ENCODE assay signal across 9 mouse cellular contexts in genomic region chr8:94954921-94955758, GRCm38 (mm10). TPM values are rescaled to one million over a fixed set of nuclear protein-coding genes. Genes with fewer than 3 reads are reported as not detected.
DNase-seq lines count a peak whose midpoint lies in the region; ATAC-seq lines count a peak whose summit lies in the region.
"Had no signal": no experiment of that assay in that cellular context is flagged by ENCODE, and none has a peak within 500 bp of the region (broad histone marks: within the 10 kb centered on the region; RNA-seq: fewer than 3 reads in every experiment).

No protein-coding gene starts in this region.

- no peaks in the 10 kb centered on the region for H3K36me3 ChIP-seq in forebrain, embryonic 15.5 days
- H3K36me3 ChIP-seq in forebrain, embryonic 12.5 days (replicated peaks), result no peaks in the 10 kb centered on the region
- H3K36me3 ChIP-seq in liver, embryonic 11.5 days (ENCODE audit: control insufficient read depth, insufficient read depth, low read length), result no peaks in the 10 kb centered on the region
- H3K36me3 ChIP-seq: neural tube, embryonic 12.5 days had no signal

- peak; percentile 49; the same call in 1 of the 2 replicates for ATAC-seq in forebrain, embryonic 15.5 days (replicated peaks)
- ATAC-seq in forebrain, embryonic 12.5 days (ENCODE audit: low FRiP score), result no peak
- peak; percentile 80 for ATAC-seq in liver, embryonic 11.5 days (replicated peaks; ENCODE audit: low FRiP score)

- H3K9ac ChIP-seq in forebrain, embryonic 15.5 days (replicated peaks), result no peak overlapping the region
- H3K9ac ChIP-seq in forebrain, embryonic 12.5 days, result no peak overlapping the region
- peak overlapping the region; percentile 64 for H3K9ac ChIP-seq in liver, embryonic 11.5 days (ENCODE audit: low read depth, low read length)
- H3K9ac ChIP-seq: neural tube, embryonic 12.5 days had no signal

- H3K27me3 ChIP-seq in forebrain, embryonic 15.5 days, result no peaks in the 10 kb centered on the region
- H3K27me3 ChIP-seq in forebrain, embryonic 12.5 days, result no peaks in the 10 kb centered on the region
- H3K27me3 ChIP-seq in liver, embryonic 11.5 days (replicated peaks; ENCODE audit: control insufficient read depth, insufficient read depth, low read length), result no peaks in the 10 kb centered on the region
- H3K27me3 ChIP-seq: neural tube, embryonic 12.5 days had no signal

- intact Hi-C loops in gastrocnemius, postnatal 36 days (cut with DNase I), result no loop called here

- WGBS in forebrain, embryonic 15.5 days, result 45% methylated on average over 9 of the region's 9 CpGs
- WGBS in forebrain, embryonic 12.5 days, result 52% methylated on average over 9 of the region's 9 CpGs
- WGBS in liver, embryonic 11.5 days, result 11% methylated on average over 9 of the region's 9 CpGs

- no peak overlapping the region for H3K4me2 ChIP-seq in forebrain, embryonic 15.5 days (replicated peaks)
- no peak overlapping the region for H3K4me2 ChIP-seq in forebrain, embryonic 12.5 days
- H3K4me2 ChIP-seq in liver, embryonic 11.5 days, result peak overlapping the region; percentile 51
- H3K4me2 ChIP-seq: neural tube, embryonic 12.5 days had no signal

- H3K4me3 ChIP-seq in forebrain, embryonic 15.5 days, result no peak overlapping the region
- H3K4me3 ChIP-seq in forebrain, embryonic 12.5 days (replicated peaks), result no peak overlapping the region
- no peak overlapping the region for H3K4me3 ChIP-seq in liver, embryonic 11.5 days (ENCODE audit: low read depth, low read length)
- H3K4me3 ChIP-seq: neural tube, embryonic 12.5 days had no signal

- H3K9me3 ChIP-seq in forebrain, embryonic 15.5 days, result no peaks in the 10 kb centered on the region
- H3K9me3 ChIP-seq in forebrain, embryonic 12.5 days, result no peaks in the 10 kb centered on the region
- no peaks in the 10 kb centered on the region for H3K9me3 ChIP-seq in liver, embryonic 11.5 days (ENCODE audit: control insufficient read depth, low read length)
- H3K9me3 ChIP-seq: neural tube, embryonic 12.5 days had no signal

- 0 out of 2 replicates have a peak overlapping the region, but pooled peaks have one; percentile 2 for H3K27ac ChIP-seq in forebrain, embryonic 15.5 days (replicated peaks)
- H3K27ac ChIP-seq in forebrain, embryonic 12.5 days, result no peak overlapping the region
- H3K27ac ChIP-seq in liver, embryonic 11.5 days (ENCODE audit: low read depth, low read length), result peak overlapping the region; percentile 78
- H3K27ac ChIP-seq: neural tube, embryonic 12.5 days had no signal

- H3K4me1 ChIP-seq in forebrain, embryonic 15.5 days, result peaks cover 15% of the 10 kb centered on the region
- no peaks in the 10 kb centered on the region for H3K4me1 ChIP-seq in forebrain, embryonic 12.5 days
- peaks cover 19% of the 10 kb centered on the region for H3K4me1 ChIP-seq in liver, embryonic 11.5 days (replicated peaks; ENCODE audit: control insufficient read depth, insufficient read depth, low read length)
- H3K4me1 ChIP-seq: neural tube, embryonic 12.5 days had no signal

- DNase-seq in 416B (ENCODE audit: low read depth), result peak; percentile 94
- DNase-seq in ZHBTc4 (ENCODE audit: low read depth, low spot score), result peak; percentile 65
- peak; percentile 54 for DNase-seq in heart, postnatal 4 days
- DNase-seq in liver, embryonic 11.5 days (ENCODE audit: low spot score), result no peak
- peak; percentile 52 for DNase-seq in retina, embryonic 14.5 days (ENCODE audit: low spot score)
- DNase-seq in gastrocnemius, postnatal 36 days, result no peak

RNA-seq across cellular contexts. Expression of gene Adgrg1, which starts 19.4 kb away (rescaled TPM):
- 135 and 140 TPM in 2 replicates for polyA plus RNA-seq in forebrain, embryonic 15.5 days (2015; fragmentation: Nextera tagmentation; extraction: Ambion mirVana)
- 180 and 222 TPM in 2 replicates for polyA plus RNA-seq in forebrain, embryonic 12.5 days (2016; fragmentation: Nextera tagmentation; extraction: Ambion mirVana)
- total RNA-seq in heart, postnatal 4 days (2021), result 10 to 100 TPM; 22.7 to 25.6 TPM
- polyA plus RNA-seq in liver, embryonic 11.5 days (2014; fragmentation: Nextera tagmentation; extraction: Ambion mirVana), result 125 and 137 TPM in 2 replicates
- 10 to 100 TPM; 20.9 to 25.5 TPM for total RNA-seq in gastrocnemius, postnatal 36 days (2021)

RNA-seq across cellular contexts. Expression of gene Adgrg5, which starts 31.6 kb away (rescaled TPM):
- polyA plus RNA-seq in forebrain, embryonic 15.5 days (2015; fragmentation: Nextera tagmentation; extraction: Ambion mirVana), result 0.27 TPM in 1 of 2 replicates, not detected in the other
- polyA plus RNA-seq in forebrain, embryonic 12.5 days (2016; fragmentation: Nextera tagmentation; extraction: Ambion mirVana), result not detected in 2 replicates
- total RNA-seq in heart, postnatal 4 days (2021), result under 1 TPM; 0.12 to 0.50 TPM
- 1.9 and 2.0 TPM in 2 replicates for polyA plus RNA-seq in liver, embryonic 11.5 days (2014; fragmentation: Nextera tagmentation; extraction: Ambion mirVana)
- total RNA-seq in gastrocnemius, postnatal 36 days (2021), result not detected

RNA-seq across cellular contexts. Expression of gene Ccdc102a, which starts 37.2 kb away (rescaled TPM):
- 5.4 and 5.6 TPM in 2 replicates for polyA plus RNA-seq in forebrain, embryonic 15.5 days (2015; fragmentation: Nextera tagmentation; extraction: Ambion mirVana)
- polyA plus RNA-seq in forebrain, embryonic 12.5 days (2016; fragmentation: Nextera tagmentation; extraction: Ambion mirVana), result 11.8 and 15.9 TPM in 2 replicates
- total RNA-seq in heart, postnatal 4 days (2021), result 10 to 100 TPM; 18.1 to 19.4 TPM
- polyA plus RNA-seq in liver, embryonic 11.5 days (2014; fragmentation: Nextera tagmentation; extraction: Ambion mirVana), result 16.4 and 17.6 TPM in 2 replicates
- 1 to 10 TPM; 3.3 to 3.8 TPM for total RNA-seq in gastrocnemius, postnatal 36 days (2021)

Comparison
In these comparisons a context has a peak if more than half of its experiments do, and no peak if none do; other contexts are left out.
1. DNase-seq: peak in 416B (single experiment), ZHBTc4 (single experiment), heart, postnatal 4 days (single experiment) and retina, embryonic 14.5 days (single experiment); none in liver, embryonic 11.5 days (single experiment) and gastrocnemius, postnatal 36 days (0 of 2).